In genomic region chr11:88235221-88236203, GRCm38 (mm10) we compare ENCODE assay signal across 9 mouse cellular contexts. TPM values are rescaled to one million over a fixed set of nuclear protein-coding genes. Genes with fewer than 3 reads are reported as not detected.
DNase-seq lines count a peak whose midpoint lies in the region; ATAC-seq and TF ChIP-seq lines count a peak whose summit lies in the region.
"Had no signal": no experiment of that assay in that cellular context is flagged by ENCODE, and none has a peak within 500 bp of the region (broad histone marks: within the 10 kb centered on the region; RNA-seq: fewer than 3 reads in every experiment).

No protein-coding gene starts in this region.

- DNase-seq in ES-E14 (ENCODE audit: low read depth, low spot score) = no peak
- DNase-seq in adrenal gland, postnatal 25 days = peak; percentile 60
- peak; percentile 26 for DNase-seq in gastrocnemius, postnatal 10 days
- no peak for DNase-seq in liver, embryonic 11.5 days (ENCODE audit: low spot score)
- peak; percentile 68 for DNase-seq in neural tube, embryonic 10.5 days (ENCODE audit: extremely low spot score, low spot score)
- DNase-seq in cerebellum, postnatal 14 days = no peak
- DNase-seq in cerebellum, adult 11-12 months = no peak

- H3K27me3 ChIP-seq in hindbrain, embryonic 16.5 days (replicated peaks; ENCODE audit: control insufficient read depth, insufficient read depth, low read length) = no peaks in the 10 kb centered on the region
- H3K27me3 ChIP-seq in liver, embryonic 11.5 days (replicated peaks; ENCODE audit: control insufficient read depth, insufficient read depth, low read length) = 0 out of 2 replicates have a peak, but pooled peaks cover 2% of the 10 kb centered on the region

- no peaks in the 10 kb centered on the region for H3K36me3 ChIP-seq in ES-E14 (ENCODE audit: control insufficient read depth, insufficient read depth, low read length, poor library complexity, severe bottlenecking)
- H3K36me3 ChIP-seq in hindbrain, embryonic 16.5 days (ENCODE audit: control insufficient read depth, insufficient read depth, low read length) = no peaks in the 10 kb centered on the region
- no peaks in the 10 kb centered on the region for H3K36me3 ChIP-seq in liver, embryonic 11.5 days (ENCODE audit: control insufficient read depth, insufficient read depth, low read length)

- H3K4me1 ChIP-seq in ES-E14 (ENCODE audit: control insufficient read depth in 2 of 2, insufficient read depth in 2 of 2, low read length in 2 of 2, poor library complexity in 1 of 2) = peaks cover 0 to 2% of the 10 kb centered on the region in 2 experiments; a peak in 1 of 4 replicates
- peaks cover 22% of the 10 kb centered on the region for H3K4me1 ChIP-seq in hindbrain, embryonic 16.5 days (ENCODE audit: control insufficient read depth, insufficient read depth, low read depth, low read length)
- H3K4me1 ChIP-seq in liver, embryonic 11.5 days (replicated peaks; ENCODE audit: control insufficient read depth, insufficient read depth, low read length) = peaks cover 12% of the 10 kb centered on the region

- H3K4me3 ChIP-seq in ES-E14 (ENCODE audit: insufficient read depth in 1 of 2, low read depth in 1 of 2, low read length in 2 of 2, poor library complexity in 1 of 2, severe bottlenecking in 1 of 2) = peak overlapping the region in 1 of 2 experiments; percentile 37; a peak in 2 of 4 replicates
- no peak overlapping the region for H3K4me3 ChIP-seq in hindbrain, embryonic 16.5 days (ENCODE audit: low read length)
- H3K4me3 ChIP-seq in liver, embryonic 11.5 days (ENCODE audit: low read depth, low read length) = no peak overlapping the region

- WGBS in hindbrain, embryonic 16.5 days = 7% methylated on average over 23 of the region's 23 CpGs
- WGBS in liver, embryonic 11.5 days = 25% methylated on average over 23 of the region's 23 CpGs

- no peaks in the 10 kb centered on the region for H3K9me3 ChIP-seq in ES-E14 (ENCODE audit: control insufficient read depth, insufficient read depth, low read depth, low read length)
- H3K9me3 ChIP-seq in hindbrain, embryonic 16.5 days (ENCODE audit: control insufficient read depth, low read length) = no peaks in the 10 kb centered on the region
- no peaks in the 10 kb centered on the region for H3K9me3 ChIP-seq in liver, embryonic 11.5 days (ENCODE audit: control insufficient read depth, low read length)

- H3K9ac ChIP-seq in ES-E14 (ENCODE audit: insufficient read depth, low read depth, low read length, poor library complexity, severe bottlenecking) = peak overlapping the region; percentile 23; the same call in 1 of the 2 replicates
- H3K9ac ChIP-seq in hindbrain, embryonic 16.5 days (ENCODE audit: low read depth, low read length) = no peak overlapping the region
- H3K9ac ChIP-seq in liver, embryonic 11.5 days (ENCODE audit: low read depth, low read length) = peak overlapping the region; percentile 44; the same call in 1 of the 2 replicates

- in situ Hi-C loops in ES-E14 (cut with MboI; ENCODE audit: low sequenced_read_pairs in 2 of 2, unreplicated experiment in 2 of 2) = no loop called here

- no peak for ATAC-seq in hindbrain, embryonic 16.5 days
- peak; percentile 53 for ATAC-seq in liver, embryonic 11.5 days (replicated peaks; ENCODE audit: low FRiP score)

- H3K4me2 ChIP-seq in hindbrain, embryonic 16.5 days (ENCODE audit: low read length) = peak overlapping the region; percentile 13; the same call in 1 of the 2 replicates
- H3K4me2 ChIP-seq in liver, embryonic 11.5 days = peak overlapping the region; percentile 54

- H3K27ac ChIP-seq in ES-E14 (ENCODE audit: insufficient read depth, low read depth, low read length, poor library complexity, severe bottlenecking) = no peak overlapping the region
- 0 out of 2 replicates have a peak overlapping the region, but pooled peaks have one; percentile 18 for H3K27ac ChIP-seq in hindbrain, embryonic 16.5 days (ENCODE audit: low read depth, low read length)
- peak overlapping the region; percentile 43; the same call in 1 of the 2 replicates for H3K27ac ChIP-seq in liver, embryonic 11.5 days (ENCODE audit: low read depth, low read length)

TF ChIP-seq in ES-E14, 5 proteins besides CTCF, POLR2A, EP300 and RAD21:
- TF ChIP-seq MAFK (IDR thresholded peaks at IDR 0.05; ENCODE audit: insufficient read depth, low read depth, low read length) (no peak), ZNF384 (IDR thresholded peaks at IDR 0.05; ENCODE audit: low read depth, low read length) (peak; percentile 74; the same call in 1 of the 2 replicates), ZC3H11A (IDR thresholded peaks at IDR 0.05; ENCODE audit: borderline replicate concordance, low read depth, low read length) (no peak), HCFC1 (IDR thresholded peaks at IDR 0.05; ENCODE audit: borderline replicate concordance, insufficient read depth, low read length) (no peak), CHD2 (IDR thresholded peaks at IDR 0.05; ENCODE audit: low read depth, low read length) (no peak)

RNA-seq across cellular contexts. Expression of gene Mrps23, which starts 31.3 kb away (rescaled TPM):
- 94.7 and 139 TPM in 2 replicates for total RNA-seq in ES-E14 (2012; rRNA removed)
- 133 and 199 TPM in 2 replicates for total RNA-seq in adrenal gland, postnatal 25 days (2021)
- 100 to 1,000 TPM; 121 to 133 TPM for total RNA-seq in gastrocnemius, postnatal 10 days (2021)
- 61.1 and 68.8 TPM in 2 replicates for polyA plus RNA-seq in hindbrain, embryonic 16.5 days (2015; fragmentation: Nextera tagmentation; extraction: Ambion mirVana)
- 73.7 and 79.5 TPM in 2 replicates for polyA plus RNA-seq in liver, embryonic 11.5 days (2014; fragmentation: Nextera tagmentation; extraction: Ambion mirVana)

RNA-seq across cellular contexts. Expression of gene Ccdc182, which starts 58.3 kb away (rescaled TPM):
- 0.37 TPM in 1 of 2 replicates, not detected in the other for total RNA-seq in ES-E14 (2012; rRNA removed)
- total RNA-seq in adrenal gland, postnatal 25 days (2021) = not detected in 2 replicates
- not detected for total RNA-seq in gastrocnemius, postnatal 10 days (2021)
- polyA plus RNA-seq in hindbrain, embryonic 16.5 days (2015; fragmentation: Nextera tagmentation; extraction: Ambion mirVana) = 0.13 TPM in 1 of 2 replicates, not detected in the other
- not detected in 2 replicates for polyA plus RNA-seq in liver, embryonic 11.5 days (2014; fragmentation: Nextera tagmentation; extraction: Ambion mirVana)
- total RNA-seq: hematopoietic stem cell, adult 5-6 weeks had no signal

Comparison
In these comparisons a context has a peak if more than half of its experiments do, and no peak if none do; other contexts are left out.
1. DNase-seq: peak in adrenal gland, postnatal 25 days (single experiment), gastrocnemius, postnatal 10 days (single experiment) and neural tube, embryonic 10.5 days (single experiment); none in ES-E14 (single experiment), liver, embryonic 11.5 days (single experiment), cerebellum, postnatal 14 days (0 of 2) and cerebellum, adult 11-12 months (single experiment).